Mouse (Mus musculus) layer of hippocampus, adult 11-12 months (tissue): ENCODE results near the gene Ttc34.

ENCODE experiments used
- DNase-seq: peaks from one replicate; pipeline ENCODE4 v3.0.0; 2022; ENCODE audit warnings: low spot score

The Ttc34 gene

GRCm38 (mm10) chr4:154857366-154858240 lies 20.3 kb downstream of the Ttc34 start:
- no peak for DNase-seq

- no peak for DNase-seq
These were observed 21.3 kb downstream of the Ttc34 start for GRCm38 (mm10) chr4:154858601-154859000.

GRCm38 (mm10) chr4:154861967-154862366 lies 24.7 kb downstream of the Ttc34 start:
- no peak for DNase-seq

- DNase-seq = no peak
These were observed 26.2 kb downstream of the Ttc34 start for GRCm38 (mm10) chr4:154863436-154863935.

GRCm38 (mm10) chr4:154864271-154864771 lies 27.1 kb downstream of the Ttc34 start:
- peak; percentile 91 for DNase-seq

DNA sequence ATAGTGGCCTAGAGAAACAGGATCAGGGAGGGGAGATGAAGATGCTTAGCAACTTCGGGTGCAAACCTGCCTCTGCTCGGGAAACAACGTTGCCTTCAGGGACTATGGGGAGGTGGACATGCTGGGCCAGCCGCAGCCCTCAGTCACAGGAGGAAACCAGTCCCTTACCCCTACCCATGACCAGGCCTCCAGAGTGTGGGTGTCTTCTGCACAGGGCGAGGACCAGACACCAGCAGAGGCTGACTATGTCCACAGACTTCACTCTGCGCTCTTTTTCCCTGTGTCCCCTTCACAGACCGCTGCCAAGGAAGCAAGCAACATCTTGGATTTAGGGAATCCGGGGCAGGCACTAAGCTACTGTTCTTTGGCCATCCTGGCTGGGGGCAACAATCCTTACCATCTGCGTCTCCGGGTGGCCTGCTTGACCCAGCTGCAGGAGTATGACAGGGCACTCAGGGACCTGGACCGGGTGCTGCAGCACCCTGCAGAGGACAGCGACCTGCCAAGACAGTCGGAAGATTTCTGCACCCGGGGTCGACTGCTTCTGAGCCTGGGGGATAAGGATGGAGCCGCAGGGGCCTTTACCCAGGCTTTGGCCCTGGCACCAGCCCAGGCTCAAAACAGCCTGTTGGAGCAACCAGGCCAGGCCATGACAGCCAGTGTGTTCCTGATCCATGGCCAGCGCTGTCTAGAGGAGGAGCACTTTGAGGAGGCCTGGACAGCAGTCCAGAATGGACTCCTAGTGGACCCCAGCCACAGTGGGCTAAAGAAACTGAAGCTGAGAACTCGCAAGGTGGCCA lies 27.9 kb downstream of the Ttc34 start:
- no peak for DNase-seq

- no peak for DNase-seq
These were observed 29.1 kb downstream of the Ttc34 start for GRCm38 (mm10) chr4:154866391-154866790.

DNA sequence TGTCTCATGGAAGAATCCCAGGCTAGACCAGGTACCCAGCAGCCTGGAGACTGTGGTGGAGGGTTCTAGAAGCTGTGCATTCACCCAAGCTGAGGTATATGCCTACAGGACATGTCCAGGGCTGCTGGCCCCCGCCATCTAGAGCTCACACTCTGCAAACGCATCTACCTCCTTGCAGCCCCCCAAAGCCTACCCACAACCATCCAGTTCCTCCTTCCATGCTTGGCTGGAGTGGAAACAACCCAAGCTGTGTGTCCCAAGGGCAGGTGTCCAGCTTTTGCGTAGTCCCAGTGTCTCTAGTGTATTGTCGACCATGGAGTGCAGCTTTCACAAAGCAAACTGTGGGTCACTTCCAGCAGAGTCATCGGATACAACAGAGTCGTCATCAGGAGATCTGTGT lies 30.0 kb downstream of the Ttc34 start:
- DNase-seq = no peak

- no peak for DNase-seq
These were observed 32.2 kb downstream of the Ttc34 start, which contains the start of gene Mmel1 for GRCm38 (mm10) chr4:154869440-154869839. TSS of gene Mmel1 (plus strand) at chr4:154869585.

DNA sequence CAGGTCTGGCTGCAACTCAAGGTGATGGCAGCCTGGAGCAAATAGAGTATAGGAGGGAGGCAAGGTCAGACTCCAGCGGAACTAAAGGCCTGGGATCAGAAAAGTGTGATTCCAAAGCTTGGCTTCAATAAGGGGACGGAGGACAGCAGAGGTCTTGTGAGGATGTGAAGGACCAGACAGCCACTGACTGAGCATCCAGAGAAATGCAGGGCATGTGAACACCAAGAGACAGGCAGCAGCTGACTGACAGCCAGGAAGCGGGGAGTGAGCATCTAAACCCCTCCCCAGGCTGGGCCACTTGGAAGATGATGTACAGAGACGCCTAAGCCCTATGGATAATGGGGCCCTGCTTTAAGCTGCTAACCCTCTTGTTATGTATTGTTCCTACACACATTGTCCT lies 33.5 kb downstream of the Ttc34 start:
- no peak for DNase-seq

DNA sequence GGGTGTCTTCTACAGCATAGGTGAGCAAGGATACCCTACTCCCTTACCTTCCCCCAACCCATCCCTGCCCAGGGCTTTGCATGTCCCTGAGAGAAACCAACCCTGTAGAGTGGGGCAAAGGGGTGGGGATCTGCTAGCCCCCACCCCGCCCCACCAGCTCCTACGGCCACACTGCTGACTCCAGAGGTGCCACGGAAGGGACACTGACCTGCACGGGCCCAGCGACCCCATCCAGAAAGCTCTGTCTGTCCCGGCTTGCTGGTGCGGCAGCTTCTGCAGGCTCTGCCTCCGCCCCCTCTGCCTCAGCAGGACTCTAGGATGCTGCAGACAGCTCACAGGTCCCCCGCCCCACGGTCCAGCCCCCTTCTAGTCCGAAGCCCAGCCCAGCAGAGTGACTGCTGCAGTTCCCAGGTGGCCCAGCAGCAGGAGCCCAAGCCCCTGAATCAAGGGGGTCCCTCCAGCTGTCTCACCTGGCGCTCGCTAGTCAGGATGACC lies 34.5 kb downstream of the Ttc34 start:
- DNase-seq = no peak

DNA sequence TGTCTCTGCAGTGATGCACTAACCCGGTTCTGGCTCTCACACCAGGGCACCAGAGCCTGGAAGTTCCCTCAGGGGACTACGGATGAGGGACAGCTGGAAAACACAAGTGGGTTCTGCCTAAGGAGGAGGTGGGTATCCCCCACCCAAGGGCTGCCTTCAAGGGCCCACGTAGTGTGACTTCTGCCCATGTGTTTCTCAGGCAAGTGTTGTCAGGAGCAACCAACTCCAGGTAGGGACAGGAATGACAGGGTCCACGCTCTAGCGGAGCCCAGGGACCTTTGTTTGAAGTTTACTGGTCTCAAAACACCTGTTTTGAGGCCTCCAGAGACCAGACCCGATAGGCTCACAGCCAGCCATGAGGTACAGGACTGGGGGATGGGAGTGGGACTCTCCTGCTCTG lies 35.9 kb downstream of the Ttc34 start:
- no peak for DNase-seq

GRCm38 (mm10) chr4:154877864-154878548 lies 40.7 kb downstream of the Ttc34 start:
- peak; percentile 85 for DNase-seq

DNA sequence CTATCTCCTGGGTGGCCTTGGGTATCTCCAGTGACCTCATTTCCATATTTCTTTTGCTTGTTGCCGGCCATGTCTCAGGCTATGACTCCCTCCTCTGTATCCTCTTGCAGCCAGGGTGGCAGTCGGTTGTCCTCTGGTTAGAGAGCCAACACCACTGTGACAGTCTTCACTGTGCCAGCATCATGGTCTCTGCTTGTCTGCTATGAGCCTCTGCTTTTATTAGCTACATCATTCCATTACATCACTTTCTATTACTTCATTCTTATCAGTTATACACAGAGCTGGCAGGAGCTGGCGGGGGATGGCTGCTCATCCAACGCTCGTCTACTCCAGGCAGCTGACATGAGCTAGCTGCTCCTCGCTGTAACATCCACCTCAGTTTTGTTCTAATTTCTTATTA lies 43.5 kb downstream of the Ttc34 start:
- no peak for DNase-seq

GRCm38 (mm10) chr4:154882014-154882659 lies 44.9 kb downstream of the Ttc34 start:
- no peak for DNase-seq

DNA sequence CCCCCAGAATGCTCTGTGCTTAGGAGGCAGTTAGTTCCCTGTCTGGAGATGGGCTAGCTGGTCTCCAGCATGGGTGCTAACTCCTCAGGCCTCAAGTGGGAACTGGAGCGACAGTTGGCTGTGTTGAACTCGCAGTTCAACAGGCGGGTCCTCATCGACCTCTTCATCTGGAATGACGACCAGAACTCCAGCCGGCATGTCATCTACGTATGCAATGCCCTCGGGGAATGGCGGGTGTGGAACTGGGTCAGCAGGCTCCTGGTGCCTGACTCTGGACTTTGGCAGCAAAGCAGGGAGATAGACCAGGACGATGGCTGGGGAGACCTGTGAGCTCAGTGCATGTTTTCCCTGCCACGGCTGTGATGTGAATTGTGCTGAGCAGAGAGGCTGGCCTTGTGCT lies 48.2 kb downstream of the Ttc34 start:
- DNase-seq = no peak

DNA sequence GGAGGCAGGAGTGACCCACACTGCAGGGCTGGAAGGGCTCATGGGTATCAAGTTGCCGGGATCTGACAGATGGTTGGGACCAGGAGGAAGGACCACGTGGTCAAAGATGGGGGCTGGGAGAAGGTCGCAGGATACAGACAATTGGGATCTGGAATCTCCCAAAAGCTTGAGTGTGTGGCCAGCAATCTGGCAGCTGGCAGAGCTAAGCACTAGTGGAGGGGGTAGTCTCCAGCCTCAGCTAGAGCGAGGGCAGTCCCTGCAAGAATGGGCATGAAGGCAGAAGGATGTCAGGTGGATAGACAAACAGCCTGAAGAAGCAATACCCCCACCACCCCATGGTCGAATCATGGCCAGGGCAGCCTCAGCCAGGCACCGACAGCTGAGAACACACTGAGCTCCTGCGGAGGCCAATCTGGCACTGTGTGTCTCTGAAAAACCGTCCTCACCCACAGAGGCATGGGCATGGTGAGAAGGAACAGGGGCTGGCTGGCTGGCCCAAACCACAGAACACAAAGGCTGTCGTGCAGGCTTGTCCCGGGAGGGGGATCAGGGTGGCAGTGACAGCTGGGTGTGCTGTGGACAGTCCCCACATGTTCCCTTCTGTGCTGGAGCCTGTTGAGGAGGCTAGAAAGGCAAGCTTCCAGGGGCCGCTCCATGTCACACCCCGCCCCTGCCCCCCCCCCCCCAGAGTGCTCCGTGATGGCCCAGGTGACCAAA lies 49.8 kb downstream of the Ttc34 start:
- DNase-seq = no peak

DNA sequence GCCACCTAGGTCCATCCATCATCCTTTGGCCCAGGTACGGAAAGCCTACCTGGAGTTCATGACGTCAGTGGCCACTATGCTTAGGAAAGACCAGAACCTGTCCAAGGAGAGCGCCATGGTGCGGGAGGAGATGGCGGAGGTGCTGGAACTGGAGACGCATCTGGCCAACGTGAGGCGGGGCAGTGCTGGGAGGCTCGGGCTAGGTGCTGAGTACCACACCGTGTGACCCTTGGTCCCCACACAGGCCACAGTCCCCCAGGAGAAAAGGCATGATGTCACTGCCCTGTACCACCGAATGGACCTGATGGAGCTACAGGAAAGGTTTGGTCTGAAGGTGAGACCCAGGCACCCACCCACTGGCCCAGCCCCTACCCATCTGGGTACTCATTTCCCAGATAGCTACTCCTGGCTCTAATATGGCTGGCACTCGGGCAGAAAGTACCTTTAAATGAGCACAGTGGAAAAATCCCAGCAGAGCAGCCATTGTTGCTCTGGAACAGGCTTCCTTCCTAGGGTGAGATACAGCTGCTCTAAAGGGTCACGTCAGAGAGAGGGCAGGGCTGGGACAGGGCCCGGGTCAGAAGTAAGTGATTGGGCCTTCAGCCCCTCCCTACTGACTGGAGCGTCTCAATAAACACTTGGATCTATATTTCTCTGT lies 50.5 kb downstream of the Ttc34 start:
- no peak for DNase-seq

- no peak for DNase-seq
These were observed 53.6 kb downstream of the Ttc34 start for GRCm38 (mm10) chr4:154890887-154891286.

DNA sequence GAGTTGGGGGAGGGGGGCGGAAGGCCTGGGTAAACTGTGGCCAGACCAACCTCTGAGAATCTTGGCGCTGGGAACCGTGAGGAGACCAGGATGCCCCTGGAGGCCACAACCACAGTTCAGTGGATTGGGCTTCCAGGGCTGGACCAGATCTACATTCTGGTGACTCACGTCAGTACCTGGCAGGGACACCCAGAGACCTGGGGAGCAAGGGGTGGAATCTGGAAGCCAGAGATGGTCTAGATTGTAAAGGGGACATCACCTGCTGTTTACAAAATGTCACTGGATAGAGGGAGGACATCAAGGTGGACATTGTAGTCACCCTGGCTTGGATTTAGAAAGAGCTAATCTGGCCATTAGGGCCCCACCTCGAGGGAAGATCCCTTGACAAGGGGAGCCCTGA lies 58.3 kb downstream of the Ttc34 start:
- DNase-seq = no peak
